Mouse (Mus musculus) limb, embryonic 15.5 days (tissue): ENCODE results near the gene Nipbl. TPM values are rescaled to one million over a fixed set of nuclear protein-coding genes. Genes with fewer than 3 reads are reported as not detected.

Source experiments
- ATAC-seq: fragments of 200-750 bp; cut with Nextera tagmentation; 2 replicates; pipeline ENCODE4 v1.8.0; 2017; ENCODE audit warnings: low read depth, moderate TSS enrichment; ENCODE audit not compliant: insufficient number of reproducible peaks, low FRiP score, low TSS enrichment
- H3K27ac ChIP-seq: fragments of 300-500 bp; sonication (generic); 2 replicates; pipeline ENCODE4 v1.5.1; 2015; ENCODE audit warnings: moderate library complexity, mild to moderate bottlenecking, inconsistent platforms
- H3K27me3 ChIP-seq: fragments of 300-500 bp; sonication (generic); 2 replicates; pipeline ENCODE4 v1.6.1; 2015; ENCODE audit warnings: inconsistent platforms
- H3K36me3 ChIP-seq: fragments of 300-500 bp; sonication (generic); 2 replicates; pipeline ENCODE4 v1.6.1; 2015; ENCODE audit warnings: inconsistent platforms
- H3K4me1 ChIP-seq: fragments of 300-500 bp; sonication (generic); 2 replicates; pipeline ENCODE4 v1.6.1; 2015; ENCODE audit warnings: inconsistent platforms
- H3K4me2 ChIP-seq: fragments of 300-500 bp; sonication (generic); 2 replicates; pipeline ENCODE4 v1.6.1; 2015; ENCODE audit warnings: mild to moderate bottlenecking, inconsistent platforms
- H3K4me3 ChIP-seq: fragments of 300-500 bp; sonication (generic); 2 replicates; pipeline ENCODE4 v1.5.1; 2015; ENCODE audit warnings: mild to moderate bottlenecking, inconsistent platforms
- H3K9ac ChIP-seq: fragments of 300-500 bp; sonication (generic); 2 replicates; pipeline ENCODE4 v1.6.1; 2015; ENCODE audit warnings: inconsistent platforms
- H3K9me3 ChIP-seq: fragments of 300-500 bp; sonication (generic); 2 replicates; pipeline ENCODE4 v1.6.1; 2016; ENCODE audit warnings: inconsistent platforms
- WGBS: fragments of 180-500 bp; shearing (Covaris S2); methylation state at CpG from one replicate; pipeline ENCODE4 v1.1.7; 2015; 5-methylcytosine and 5-hydroxymethylcytosine counted together
- polyA plus RNA-seq: library from polyadenylated mRNA; unstranded; fragments of >200 nt; fragmentation: Nextera tagmentation; extraction: Ambion mirVana; gene quantifications from 2 replicates; pipeline ENCODE4 v1.2.1, GENCODE M21; 2015

Gene Nipbl
- polyA plus RNA-seq, 1 experiment from 2014 or later: 17.9 TPM

DNA sequence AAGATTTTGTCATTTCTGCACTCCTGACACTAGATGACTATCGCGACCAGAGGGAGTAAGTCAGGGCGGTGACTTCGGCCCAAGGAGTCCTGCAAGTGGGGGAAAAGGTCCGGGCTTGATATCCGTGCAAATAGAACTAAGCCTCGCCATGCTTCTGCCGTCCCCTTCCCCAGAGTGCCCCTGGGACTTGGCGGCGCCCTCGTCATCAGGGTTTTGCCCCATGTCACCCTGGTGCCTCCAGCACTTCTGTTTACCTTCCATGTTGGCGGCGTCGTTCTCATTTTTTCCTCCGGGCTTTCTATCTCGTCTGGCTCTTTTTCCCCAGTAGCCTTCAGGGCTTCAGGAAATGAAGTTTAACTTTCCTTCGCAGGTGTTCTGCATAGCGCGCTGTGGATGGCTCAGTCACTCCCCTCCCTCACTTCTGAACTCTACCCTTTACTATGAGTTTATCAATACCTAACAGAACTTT lies 1.7 kb upstream of the Nipbl start:
- ATAC-seq: no peak
- under 1% methylated on average over 19 of the region's 19 CpGs for WGBS
- Histone ChIP-seq H3K27me3 (no peaks in the 10 kb centered on the region), H3K4me2 (peak overlapping the region; percentile 90), H3K4me1 (peaks cover 14% of the 10 kb centered on the region), H3K27ac (peak overlapping the region; percentile 47; the same call in 1 of the 2 replicates), H3K4me3 (peak overlapping the region; percentile 94), H3K9me3 (no peaks in the 10 kb centered on the region), H3K9ac (peak overlapping the region; percentile 26; the same call in 1 of the 2 replicates), H3K36me3 (no peaks in the 10 kb centered on the region)

DNA sequence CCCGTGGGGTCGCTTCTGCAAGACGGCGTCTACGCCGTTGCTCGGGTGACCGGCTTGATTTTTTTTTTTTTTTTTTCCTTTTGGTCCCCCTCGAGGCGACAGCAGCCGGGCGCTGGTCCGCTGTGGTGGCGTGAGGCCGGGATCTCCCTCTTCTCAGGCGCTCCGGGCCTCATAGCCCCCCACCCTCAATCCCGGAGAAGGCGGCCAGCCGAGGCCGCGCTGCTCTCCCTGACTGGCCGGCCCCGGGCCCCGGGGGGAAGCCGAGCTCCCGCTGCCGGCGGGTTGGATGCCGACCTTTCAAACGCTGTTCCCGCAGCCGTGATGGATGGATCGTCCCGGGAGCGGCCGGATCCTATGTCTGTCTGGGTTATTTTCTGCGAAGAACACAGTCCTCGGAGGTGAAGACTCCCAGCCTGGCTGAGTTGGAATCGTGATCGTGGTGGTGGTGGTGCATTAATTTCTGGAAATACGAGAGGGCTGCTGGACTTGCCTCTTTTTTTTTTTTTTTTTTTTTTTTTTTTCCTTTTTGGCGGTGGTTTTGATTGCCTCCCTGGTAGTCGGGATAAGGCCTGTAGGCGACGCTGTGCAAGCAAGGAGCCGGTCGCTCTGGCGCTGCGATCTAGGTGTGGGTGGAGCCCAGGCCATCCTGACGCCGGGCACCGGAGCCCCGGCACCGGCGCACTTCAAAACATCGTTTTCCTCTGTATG lies 781 bp upstream of the Nipbl start:
- H3K36me3 ChIP-seq: no peaks in the 10 kb centered on the region
- peak overlapping the region; percentile 94 for H3K4me3 ChIP-seq
- no peaks in the 10 kb centered on the region for H3K9me3 ChIP-seq
- peaks cover 14% of the 10 kb centered on the region for H3K4me1 ChIP-seq
- peak overlapping the region; percentile 85 for H3K9ac ChIP-seq
- H3K27ac ChIP-seq: peak overlapping the region; percentile 99
- peak overlapping the region; percentile 90 for H3K4me2 ChIP-seq
- ATAC-seq: peak; percentile 72
- whole genome bisulfite sequencing: under 1% methylated on average over 54 of the region's 57 CpGs
- H3K27me3 ChIP-seq: no peaks in the 10 kb centered on the region

- H3K4me2 ChIP-seq: peak overlapping the region; percentile 62
- ATAC-seq: 0 out of 2 replicates have a peak, but pooled peaks have one; percentile 33
- H3K9ac ChIP-seq: peak overlapping the region; percentile 99
- H3K9me3 ChIP-seq: no peaks in the 10 kb centered on the region
- H3K27ac ChIP-seq: peak overlapping the region; percentile 99
- under 1% methylated on average over 40 of the region's 40 CpGs for WGBS
- H3K4me3 ChIP-seq: peak overlapping the region; percentile 94
- no peaks in the 10 kb centered on the region for H3K27me3 ChIP-seq
- H3K4me1 ChIP-seq: peaks cover 14% of the 10 kb centered on the region
- no peaks in the 10 kb centered on the region for H3K36me3 ChIP-seq
These were observed 916 bp downstream of the Nipbl start for GRCm38 (mm10) chr15:8443168-8443925.

- peaks cover 14% of the 10 kb centered on the region for H3K4me1 ChIP-seq
- peak overlapping the region; percentile 94 for H3K4me3 ChIP-seq
- 1% methylated on average over 6 of the region's 6 CpGs for WGBS
- peak overlapping the region; percentile 99 for H3K27ac ChIP-seq
- no peaks in the 10 kb centered on the region for H3K27me3 ChIP-seq
- peak overlapping the region; percentile 99; the same call in 1 of the 2 replicates for H3K9ac ChIP-seq
- H3K9me3 ChIP-seq: no peaks in the 10 kb centered on the region
- peak overlapping the region; percentile 62 for H3K4me2 ChIP-seq
- no peaks in the 10 kb centered on the region for H3K36me3 ChIP-seq
- ATAC-seq: no peak
These were observed 1.5 kb downstream of the Nipbl start for GRCm38 (mm10) chr15:8442761-8443160.

GRCm38 (mm10) chr15:8442156-8442555 lies 2.1 kb downstream of the Nipbl start:
- peak overlapping the region; percentile 99 for H3K27ac ChIP-seq
- no peaks in the 10 kb centered on the region for H3K27me3 ChIP-seq
- WGBS: 2% methylated on average over 11 of the region's 11 CpGs
- H3K36me3 ChIP-seq: no peaks in the 10 kb centered on the region
- H3K4me3 ChIP-seq: peak overlapping the region; percentile 94
- peak overlapping the region; percentile 62 for H3K4me2 ChIP-seq
- H3K9ac ChIP-seq: peak overlapping the region; percentile 99; the same call in 1 of the 2 replicates
- no peaks in the 10 kb centered on the region for H3K9me3 ChIP-seq
- peaks cover 10% of the 10 kb centered on the region for H3K4me1 ChIP-seq
- ATAC-seq: no peak

GRCm38 (mm10) chr15:8433239-8433947 lies 10.9 kb downstream of the Nipbl start:
- WGBS: 69% methylated on average over 2 of the region's 2 CpGs
- no peak overlapping the region for H3K4me2 ChIP-seq
- no peak for ATAC-seq
- no peaks in the 10 kb centered on the region for H3K36me3 ChIP-seq
- H3K4me1 ChIP-seq: no peaks in the 10 kb centered on the region
- no peak overlapping the region for H3K4me3 ChIP-seq
- no peak overlapping the region for H3K9ac ChIP-seq
- H3K9me3 ChIP-seq: no peaks in the 10 kb centered on the region
- no peak overlapping the region for H3K27ac ChIP-seq
- no peaks in the 10 kb centered on the region for H3K27me3 ChIP-seq

- WGBS: 79% methylated on average over 2 of the region's 2 CpGs
- Histone ChIP-seq H3K27ac (no peak overlapping the region), H3K36me3 (no peaks in the 10 kb centered on the region), H3K27me3 (no peaks in the 10 kb centered on the region), H3K9me3 (no peaks in the 10 kb centered on the region), H3K9ac (no peak overlapping the region), H3K4me1 (no peaks in the 10 kb centered on the region), H3K4me3 (no peak overlapping the region), H3K4me2 (no peak overlapping the region)
- ATAC-seq: no peak
These were observed 11.7 kb downstream of the Nipbl start for GRCm38 (mm10) chr15:8432534-8432933.

- no peak for ATAC-seq
These were observed 14.8 kb downstream of the Nipbl start for GRCm38 (mm10) chr15:8429502-8429901.

GRCm38 (mm10) chr15:8420909-8421308 lies 23.4 kb downstream of the Nipbl start:
- Histone ChIP-seq H3K27me3 (no peaks in the 10 kb centered on the region), H3K9ac (no peak overlapping the region), H3K36me3 (no peaks in the 10 kb centered on the region; the same call in 1 of the 2 replicates), H3K27ac (no peak overlapping the region), H3K4me1 (no peaks in the 10 kb centered on the region; the same call in 1 of the 2 replicates), H3K4me2 (no peak overlapping the region), H3K9me3 (no peaks in the 10 kb centered on the region), H3K4me3 (no peak overlapping the region)
- ATAC-seq: no peak
- WGBS: 28% methylated on average over 6 of the region's 6 CpGs

More at GRCm38 (mm10) chr15:8429502-8429901, 14.8 kb downstream of the Nipbl start:
- 78% methylated on average over 5 of the region's 5 CpGs for WGBS
- Histone ChIP-seq H3K36me3 (no peaks in the 10 kb centered on the region; the same call in 1 of the 2 replicates), H3K9ac (no peak overlapping the region), H3K4me2 (no peak overlapping the region), H3K4me1 (no peaks in the 10 kb centered on the region), H3K27ac (no peak overlapping the region), H3K9me3 (no peaks in the 10 kb centered on the region), H3K27me3 (no peaks in the 10 kb centered on the region), H3K4me3 (no peak overlapping the region)

DNA sequence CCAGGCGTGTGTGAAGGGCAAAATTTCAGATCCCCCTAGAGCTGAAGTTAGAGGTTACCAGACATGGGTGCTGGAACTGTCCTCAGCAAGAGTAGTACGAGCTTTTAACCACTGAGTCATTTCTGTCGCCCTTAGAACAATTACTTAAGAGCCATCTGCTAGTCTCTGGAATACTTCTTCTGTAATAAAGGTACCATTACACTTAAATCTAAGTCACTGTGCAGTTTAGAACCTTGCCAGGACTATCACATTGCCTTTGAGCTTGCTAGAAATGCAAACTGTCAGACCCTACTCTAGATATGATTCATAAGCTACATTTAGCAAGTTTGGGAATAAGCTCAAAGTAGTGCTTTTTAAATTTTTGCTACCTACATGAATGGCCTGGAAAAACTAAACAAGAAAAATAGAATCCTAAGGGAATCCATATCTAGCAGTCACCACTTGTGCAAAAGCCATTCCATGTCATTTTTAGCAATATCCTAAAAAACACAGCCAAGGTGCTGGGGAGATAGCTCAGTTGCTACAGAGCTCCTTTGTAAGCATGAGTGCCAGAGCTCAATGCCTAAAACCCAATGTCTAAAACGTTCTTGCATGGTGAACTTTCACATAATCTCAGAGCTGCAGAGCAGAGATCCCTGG lies 27.6 kb downstream of the Nipbl start:
- no peaks in the 10 kb centered on the region for H3K27me3 ChIP-seq
- no peaks in the 10 kb centered on the region for H3K36me3 ChIP-seq
- H3K9ac ChIP-seq: no peak overlapping the region

GRCm38 (mm10) chr15:8413356-8413755 lies 30.9 kb downstream of the Nipbl start:
- Histone ChIP-seq H3K9ac (no peak overlapping the region), H3K4me2 (no peak overlapping the region), H3K27ac (no peak overlapping the region), H3K27me3 (no peaks in the 10 kb centered on the region), H3K36me3 (no peaks in the 10 kb centered on the region), H3K9me3 (no peaks in the 10 kb centered on the region), H3K4me1 (no peaks in the 10 kb centered on the region), H3K4me3 (no peak overlapping the region)
- 85% methylated on average over 3 of the region's 3 CpGs for WGBS
- ATAC-seq: no peak

More for the DNA sequence above, 27.6 kb downstream of the Nipbl start:
- Histone ChIP-seq H3K4me2 (no peak overlapping the region), H3K27ac (no peak overlapping the region), H3K4me3 (no peak overlapping the region), H3K4me1 (no peaks in the 10 kb centered on the region; the same call in 1 of the 2 replicates), H3K9me3 (no peaks in the 10 kb centered on the region)
- ATAC-seq: no peak
- 68% methylated on average over 4 of the region's 4 CpGs for WGBS
